Mouse (Mus musculus) induced T-regulatory cell, adult 2 months (primary cell): ENCODE data around the gene Traf7.

Source experiments
- DNase-seq: peaks from one replicate; pipeline ENCODE4 v3.0.0-alpha.2; 2012; ENCODE audit warnings: low read depth

Traf7 gene

GRCm38 (mm10) chr17:24527723-24528559, at the start of gene Traf7:
Traf7 (minus strand) TSS chr17:24527938.
- DNase-seq: peak; percentile 99

DNA sequence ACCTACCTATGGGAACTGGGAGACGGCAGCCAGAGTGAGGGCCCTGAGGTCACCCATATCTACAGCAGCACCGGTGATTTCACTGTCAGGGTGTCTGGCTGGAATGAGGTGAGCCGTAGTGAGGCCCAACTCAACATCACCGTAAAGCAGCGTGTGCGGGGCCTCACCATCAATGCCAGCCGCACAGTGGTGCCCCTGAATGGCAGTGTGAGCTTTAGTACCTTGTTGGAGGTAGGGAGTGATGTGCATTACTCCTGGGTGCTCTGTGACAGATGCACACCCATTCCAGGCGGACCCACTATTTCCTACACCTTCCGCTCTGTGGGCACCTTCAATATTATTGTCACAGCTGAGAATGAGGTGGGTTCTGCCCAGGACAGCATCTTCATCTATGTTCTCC, 46.1 kb upstream of the Traf7 start:
- DNase-seq: no peak

DNA sequence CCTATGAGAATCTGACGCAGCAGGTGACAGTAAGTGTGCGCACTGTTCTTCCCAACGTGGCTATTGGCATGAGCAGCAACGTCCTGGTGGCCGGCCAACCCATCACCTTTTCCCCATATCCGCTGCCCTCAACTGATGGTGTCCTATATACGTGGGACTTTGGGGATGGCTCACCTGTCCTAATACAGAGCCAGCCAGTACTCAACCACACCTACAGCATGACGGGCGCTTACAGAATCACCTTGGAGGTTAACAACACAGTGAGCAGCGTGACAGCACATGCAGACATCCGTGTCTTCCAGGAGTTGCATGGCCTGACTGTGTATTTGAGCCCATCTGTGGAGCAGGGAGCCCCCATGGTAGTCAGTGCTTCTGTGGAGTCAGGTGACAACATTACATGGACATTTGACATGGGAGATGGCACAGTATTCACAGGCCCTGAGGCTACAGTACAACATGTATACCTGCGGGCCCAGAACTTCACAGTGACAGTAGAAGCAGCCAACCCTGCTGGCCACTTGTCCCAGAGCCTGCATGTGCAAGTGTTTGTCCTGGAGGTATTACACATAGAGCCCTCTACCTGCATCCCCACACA, 45.0 kb upstream of the Traf7 start:
- no peak for DNase-seq

DNA sequence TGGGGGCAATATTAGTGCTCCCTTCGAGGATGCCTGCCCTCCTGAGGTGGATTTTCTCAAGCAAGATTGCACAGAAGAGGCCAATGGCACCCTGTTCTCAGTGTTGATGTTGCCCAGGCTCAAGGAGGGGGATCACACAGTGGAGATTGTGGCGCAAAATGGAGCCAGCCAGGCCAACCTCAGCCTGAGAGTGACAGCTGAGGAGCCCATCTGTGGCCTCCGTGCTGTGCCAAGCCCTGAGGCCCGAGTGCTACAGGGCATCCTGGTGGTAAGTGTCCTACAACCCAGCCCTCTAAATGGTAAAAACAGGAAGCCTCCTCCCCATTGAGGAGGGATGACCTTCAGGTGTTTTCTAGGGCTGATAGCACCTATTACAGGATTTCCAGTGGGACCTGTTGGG, 42.1 kb upstream of the Traf7 start:
- DNase-seq: no peak

DNA sequence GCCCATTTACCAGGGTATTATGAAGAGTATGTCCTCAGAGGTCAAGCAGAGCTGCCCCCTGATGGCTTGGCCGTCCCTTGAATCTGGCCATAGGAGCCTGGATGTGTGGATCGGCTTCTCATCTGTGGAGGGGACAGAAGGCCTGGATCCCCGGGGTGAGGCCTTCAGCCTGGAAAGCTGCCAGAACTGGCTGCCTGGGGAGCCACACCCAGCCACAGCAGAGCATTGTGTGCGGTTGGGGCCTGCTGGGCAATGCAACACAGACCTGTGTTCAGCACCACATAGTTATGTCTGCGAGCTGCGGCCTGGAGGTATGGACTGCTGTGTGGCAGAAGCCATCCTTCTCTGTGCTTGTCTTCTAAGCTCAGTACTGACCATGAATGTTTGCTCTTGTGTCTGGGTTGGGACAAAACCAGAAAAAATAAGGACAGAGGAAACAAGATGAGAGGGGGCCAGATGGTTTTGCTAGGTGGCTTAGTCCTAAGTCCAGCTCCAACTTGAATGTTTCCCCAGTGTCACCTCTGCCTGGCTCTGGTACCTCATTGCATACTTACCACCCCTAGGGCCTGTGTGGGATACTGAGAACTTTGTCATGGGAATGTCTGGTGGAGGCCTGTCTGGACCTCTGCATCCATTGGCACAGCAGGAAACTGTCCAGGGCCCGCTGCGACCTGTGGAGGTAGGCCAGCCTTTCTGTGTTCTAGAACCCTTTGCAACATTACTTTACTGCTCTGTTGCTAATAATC, 39.5 kb upstream of the Traf7 start:
- DNase-seq: no peak

- DNase-seq: no peak
These were observed 38.1 kb upstream of the Traf7 start for GRCm38 (mm10) chr17:24565792-24566191.

DNA sequence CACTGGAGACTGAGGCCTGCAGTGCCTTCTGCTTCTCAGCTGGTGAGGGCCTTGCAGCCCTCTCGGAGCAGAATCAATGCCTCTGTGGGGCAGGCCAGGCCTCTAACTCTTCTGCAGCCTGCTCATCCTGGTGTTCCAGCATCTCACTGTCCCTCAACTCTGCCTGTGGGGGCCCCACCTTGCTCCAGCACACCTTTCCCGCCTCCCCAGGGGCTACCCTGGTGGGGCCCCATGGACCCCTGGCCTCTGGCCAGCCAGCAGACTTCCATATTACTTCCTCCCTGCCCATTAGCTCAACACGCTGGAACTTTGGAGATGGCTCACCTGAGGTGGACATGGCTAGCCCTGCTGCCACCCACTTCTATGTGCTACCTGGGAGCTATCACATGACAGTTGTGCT, 37.4 kb upstream of the Traf7 start:
- no peak for DNase-seq

GRCm38 (mm10) chr17:24564422-24564821, 36.7 kb upstream of the Traf7 start:
- DNase-seq: no peak

GRCm38 (mm10) chr17:24563638-24564037, 35.9 kb upstream of the Traf7 start:
- peak; percentile 24 for DNase-seq

- no peak for DNase-seq
These were observed 33.9 kb upstream of the Traf7 start for GRCm38 (mm10) chr17:24561592-24561991.

DNA sequence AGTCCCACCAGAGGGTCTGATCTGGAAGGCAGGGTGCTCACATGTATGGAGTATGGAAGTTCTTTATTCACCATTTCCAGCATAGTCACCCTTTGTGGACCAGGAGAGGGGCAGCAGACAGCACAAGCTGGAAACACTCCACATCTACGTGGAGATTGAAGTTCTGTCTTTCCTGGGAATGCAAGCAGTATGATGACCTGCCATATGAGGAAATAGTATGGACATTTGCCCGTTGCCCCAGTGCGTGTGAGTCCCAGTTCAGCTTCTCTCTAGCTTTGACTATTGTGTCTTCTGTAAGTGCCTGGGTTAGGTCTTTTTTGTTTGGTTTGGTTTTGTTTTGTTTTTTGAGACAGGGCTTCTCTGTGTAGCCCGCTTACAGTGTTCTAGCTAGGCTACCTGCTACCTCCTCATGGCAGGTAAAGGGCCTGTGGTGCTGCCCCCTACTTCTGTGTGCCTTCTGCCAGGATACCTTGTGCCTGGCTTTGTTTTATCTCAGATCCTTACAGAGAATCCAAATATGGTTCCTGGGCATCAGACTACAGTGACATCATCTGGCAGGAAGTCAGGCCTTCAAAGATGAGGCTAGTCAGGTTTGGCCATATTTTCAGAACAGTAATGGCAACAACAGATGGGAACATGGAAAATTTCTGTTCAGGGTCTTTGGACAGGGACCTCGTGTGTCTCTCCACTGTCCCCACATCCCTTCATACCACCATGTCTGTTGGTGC, 32.7 kb upstream of the Traf7 start:
- no peak for DNase-seq

DNA sequence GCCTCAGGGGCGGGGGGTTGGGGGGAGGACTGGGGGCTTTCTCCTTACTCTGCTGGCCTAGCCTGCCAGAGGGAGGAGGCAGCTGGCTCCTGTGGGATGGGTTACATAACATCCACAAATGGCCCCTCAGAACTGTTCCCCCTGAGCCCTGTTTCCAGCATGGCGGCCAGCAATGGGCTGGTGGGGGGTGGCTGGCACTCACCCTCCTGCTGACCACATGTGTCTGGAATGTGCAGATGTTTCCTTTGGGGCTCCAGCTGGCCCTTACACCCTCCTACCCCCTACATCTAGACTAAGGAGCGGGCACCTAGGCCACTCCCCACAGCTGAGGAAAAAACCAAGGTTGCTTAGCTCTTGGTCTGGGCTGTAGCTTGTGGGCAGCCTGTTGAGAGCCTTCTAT, 31.4 kb upstream of the Traf7 start:
- DNase-seq: no peak

GRCm38 (mm10) chr17:24558600-24559099, 30.9 kb upstream of the Traf7 start:
- DNase-seq: no peak

DNA sequence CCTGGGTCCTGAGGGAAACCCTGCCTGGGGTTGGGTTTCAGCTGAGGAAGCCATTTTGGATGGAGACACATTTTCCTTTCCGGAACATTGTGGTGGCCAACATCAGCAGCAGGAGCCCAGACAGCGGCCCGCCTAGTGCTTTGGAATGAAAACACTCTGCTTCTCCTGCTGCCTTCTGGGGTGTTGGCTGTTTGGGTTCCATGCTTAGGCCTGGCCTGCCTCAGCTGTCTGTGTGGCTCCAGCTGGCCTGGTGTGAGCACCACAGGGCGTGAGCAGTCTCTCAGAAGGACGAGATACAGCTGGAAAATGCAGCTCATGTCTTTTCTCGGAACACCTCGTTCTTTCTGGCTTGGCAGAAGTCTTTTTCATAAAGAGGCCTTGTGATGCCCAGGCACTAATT, 29.4 kb upstream of the Traf7 start:
- DNase-seq: no peak

DNA sequence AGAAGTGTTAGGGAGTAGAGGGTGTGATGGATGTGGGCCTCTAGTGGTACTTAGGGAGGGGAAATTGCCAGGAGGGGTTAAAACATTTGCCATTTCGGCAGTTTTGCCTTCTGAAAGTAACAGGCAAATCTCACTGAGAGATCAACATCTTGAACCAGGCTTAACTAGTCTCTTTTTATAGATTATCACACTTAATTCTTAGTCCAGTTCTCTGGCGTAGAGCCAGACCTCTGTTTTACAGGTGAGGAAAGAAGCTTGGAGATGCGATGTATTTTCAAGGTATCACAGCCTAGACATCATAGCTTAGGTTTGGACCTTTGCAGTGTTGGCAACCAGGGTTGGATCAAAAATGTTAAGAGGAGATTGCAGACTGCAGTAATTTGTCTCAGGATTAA, 23.3 kb upstream of the Traf7 start:
- peak; percentile 25 for DNase-seq

DNA sequence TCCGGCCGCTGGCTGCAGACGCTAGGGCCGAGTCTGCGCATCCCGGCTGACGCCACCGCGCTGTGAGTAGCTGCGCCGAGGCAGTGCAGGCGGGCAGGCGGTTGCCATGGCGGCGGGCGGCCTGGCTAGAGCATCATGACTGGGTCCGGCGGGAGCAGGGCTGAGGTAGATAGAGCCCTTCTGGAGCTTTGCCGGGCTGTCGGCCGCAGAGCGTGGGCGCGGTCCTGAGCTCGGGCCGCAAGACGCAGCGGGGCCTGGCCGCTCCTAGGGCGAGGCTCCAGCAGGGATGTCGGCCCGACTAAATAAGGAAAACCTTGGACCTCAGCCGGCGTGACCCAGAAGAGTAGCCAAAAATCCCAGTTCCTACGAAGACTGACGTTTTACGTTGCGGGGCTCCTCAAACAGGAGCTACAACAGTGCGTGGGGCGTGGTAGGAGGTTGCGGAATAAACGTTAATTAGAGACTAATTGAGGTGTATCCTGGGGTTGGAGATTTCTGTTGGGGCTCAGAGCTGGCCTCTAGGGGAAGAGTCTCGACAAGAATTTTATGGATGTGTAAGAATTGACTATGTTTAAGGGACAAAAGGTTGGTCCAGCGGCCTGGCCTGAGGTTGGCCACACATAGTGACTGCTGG, 22.8 kb upstream of the Traf7 start:
- peak; percentile 75 for DNase-seq

DNA sequence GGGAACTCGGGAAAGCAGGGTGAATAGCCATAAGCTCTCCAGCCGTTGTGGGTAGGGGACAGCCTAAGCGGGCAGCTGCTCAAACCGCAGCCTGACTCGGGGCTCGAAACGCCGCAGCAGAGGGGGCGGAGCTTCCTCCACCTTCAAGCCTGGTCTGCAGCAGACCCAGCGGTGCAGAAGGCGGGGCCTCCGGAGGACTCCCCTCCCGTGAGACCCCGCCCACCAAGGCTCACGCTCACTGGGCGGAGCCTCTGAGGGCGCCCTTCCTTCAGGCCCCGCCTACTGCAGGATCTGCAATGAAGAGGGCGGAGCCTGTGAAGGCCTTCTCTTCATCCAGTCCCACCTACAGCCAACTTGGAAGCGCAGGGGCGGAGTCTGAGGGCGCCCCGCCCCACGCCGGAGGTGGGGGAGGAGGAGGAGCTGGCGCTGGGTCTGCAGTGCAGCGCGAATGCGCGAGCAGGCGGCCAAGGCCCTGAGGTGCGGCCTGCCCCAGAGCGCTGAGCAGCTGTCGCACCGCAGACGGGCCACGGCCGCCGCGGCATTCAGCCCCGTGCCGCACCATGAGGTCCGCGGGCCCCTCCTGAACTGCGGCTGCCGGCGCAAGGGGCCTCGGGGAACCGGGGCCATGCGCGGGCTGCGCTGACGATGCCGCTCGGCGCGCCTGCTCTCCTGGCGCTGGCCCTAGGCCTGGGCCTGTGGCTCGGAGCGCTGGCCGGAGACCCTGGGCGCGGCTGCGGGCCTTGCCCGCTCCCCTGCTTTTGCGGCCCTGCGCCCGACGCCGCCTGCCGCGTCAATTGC, 22.1 kb upstream of the Traf7 start, which contains the start of gene Pkd1:
Gene Pkd1, plus strand, starts transcription at position 217 of the 798 bp plus-strand sequence.
- DNase-seq: peak; percentile 100

DNA sequence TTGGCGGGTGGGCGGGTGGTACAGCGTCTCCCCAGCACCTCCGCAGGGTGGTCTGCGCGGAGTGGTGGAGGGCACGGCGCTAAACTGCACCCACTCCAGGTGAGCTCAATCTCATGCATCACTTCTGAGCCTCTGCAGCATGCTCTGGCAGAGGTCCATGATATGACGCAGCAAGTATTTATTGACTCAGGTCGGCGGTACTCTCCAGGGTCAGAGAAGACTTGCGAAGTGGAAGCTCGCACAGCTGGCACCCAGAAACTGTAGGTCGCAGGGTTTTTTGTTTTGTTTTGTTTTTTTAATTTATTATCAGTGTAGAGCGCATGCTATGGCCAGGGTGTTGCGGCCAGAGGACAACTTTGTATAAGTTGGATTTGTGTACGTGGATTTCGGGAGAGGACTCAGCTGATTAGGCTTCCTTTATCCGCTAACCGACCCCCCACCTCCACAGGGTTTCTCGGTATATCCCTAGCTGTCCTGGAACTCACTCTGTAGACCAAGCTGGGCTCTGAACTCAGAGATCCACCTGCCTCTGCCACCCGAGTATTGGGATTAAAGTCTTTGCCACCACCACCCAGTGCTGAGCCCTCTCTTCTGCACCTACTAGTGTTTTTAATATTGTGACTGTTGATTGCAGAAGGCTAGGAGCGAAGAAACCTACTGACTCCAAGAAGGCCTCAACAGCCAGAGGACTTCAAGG, 21.3 kb upstream of the Traf7 start:
- peak; percentile 82 for DNase-seq

DNA sequence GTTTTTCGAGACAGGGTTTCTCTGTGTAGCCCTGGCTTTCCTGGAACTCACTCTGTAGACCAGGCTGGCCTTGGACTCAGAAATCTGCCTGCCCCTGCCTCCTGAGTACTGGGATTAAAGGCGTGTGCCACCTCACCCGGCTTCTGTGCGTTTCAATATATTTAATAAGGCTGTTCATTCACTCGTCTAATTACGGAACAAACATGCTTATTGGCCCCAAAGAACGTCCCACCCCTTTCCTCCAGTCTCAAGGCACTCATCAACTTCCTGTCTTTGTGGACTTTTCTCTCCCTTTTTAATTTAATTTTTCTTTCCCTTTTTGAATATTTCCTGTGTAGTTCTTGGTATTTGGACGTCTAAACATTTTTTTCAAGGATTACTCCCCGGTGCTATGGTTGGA, 20.7 kb upstream of the Traf7 start:
- no peak for DNase-seq

DNA sequence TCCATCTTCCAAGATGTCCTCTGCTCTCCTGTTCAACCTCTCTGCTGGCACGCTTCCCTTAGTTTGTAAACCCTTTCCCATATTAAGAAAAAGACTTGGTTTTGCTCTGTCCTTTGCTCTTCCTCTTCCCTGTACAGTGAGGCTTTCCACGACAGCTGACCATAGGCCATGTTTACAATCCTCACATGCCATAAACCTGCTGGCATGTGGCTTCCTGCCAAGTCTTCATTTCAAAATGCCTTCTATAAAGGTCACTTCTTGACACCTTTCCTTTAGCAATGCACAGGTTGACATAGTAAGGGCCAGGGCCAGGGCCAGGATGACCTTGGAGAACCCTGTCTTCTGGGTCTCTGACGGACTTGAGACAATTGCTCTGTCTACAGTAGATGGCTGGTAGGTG, 18.5 kb upstream of the Traf7 start:
- DNase-seq: no peak
